Mouse (Mus musculus): ENCODE results near the gene Mfsd4b1. TPM values are rescaled to one million over a fixed set of nuclear protein-coding genes. Genes with fewer than 3 reads are reported as not detected.
"Not testable (repeated sequence)": the region's sequence is repeated elsewhere in the genome, so short reads cannot be mapped to it uniquely, and the experiment has no call there.

Gene Mfsd4b1
- polyA plus RNA-seq, 1 experiment from 2014 or later = 0.26 TPM

GRCm38 (mm10) chr10:40029610-40030009 is 4.5 kb upstream of the Mfsd4b1 start:
- Histone ChIP-seq H3K9me3 (no peaks in the 10 kb centered on the region), H3K4me3 (no peak overlapping the region), H3K36me3 (replicated peaks) (no peaks in the 10 kb centered on the region), H3K4me2 (no peak overlapping the region), H3K27me3 (replicated peaks) (no peaks in the 10 kb centered on the region), H3K27ac (no peak overlapping the region), H3K9ac (no peak overlapping the region), H3K4me1 (peaks cover 6% of the 10 kb centered on the region)
- ATAC-seq (replicated peaks) = no peak
- 83% methylated on average over 2 of the region's 2 CpGs for WGBS

GRCm38 (mm10) chr10:40028091-40028490 is 3.0 kb upstream of the Mfsd4b1 start:
- Histone ChIP-seq H3K27ac (no peak overlapping the region), H3K9ac (no peak overlapping the region), H3K36me3 (replicated peaks) (no peaks in the 10 kb centered on the region), H3K27me3 (replicated peaks) (no peaks in the 10 kb centered on the region), H3K4me1 (peaks cover 14% of the 10 kb centered on the region), H3K4me2 (no peak overlapping the region), H3K4me3 (no peak overlapping the region), H3K9me3 (no peaks in the 10 kb centered on the region)
- 85% methylated on average over 8 of the region's 8 CpGs for WGBS
- no peak for ATAC-seq (replicated peaks)

- Histone ChIP-seq H3K4me2 (no peak overlapping the region), H3K9me3 (no peaks in the 10 kb centered on the region), H3K4me3 (no peak overlapping the region), H3K9ac (no peak overlapping the region), H3K4me1 (peaks cover 14% of the 10 kb centered on the region), H3K27me3 (replicated peaks) (no peaks in the 10 kb centered on the region), H3K27ac (no peak overlapping the region), H3K36me3 (replicated peaks) (no peaks in the 10 kb centered on the region)
- ATAC-seq (replicated peaks) = no peak
- WGBS = 94% methylated on average over 5 of the region's 5 CpGs
Measured at GRCm38 (mm10) chr10:40026546-40026945, 1.5 kb upstream of the Mfsd4b1 start.

- H3K9me3 ChIP-seq = no peaks in the 10 kb centered on the region
- no peak for ATAC-seq (replicated peaks)
- peak overlapping the region; percentile 84 for H3K4me2 ChIP-seq
- H3K27me3 ChIP-seq (replicated peaks) = no peaks in the 10 kb centered on the region
- H3K4me1 ChIP-seq = peaks cover 14% of the 10 kb centered on the region
- 66% methylated on average over 8 of the region's 8 CpGs for WGBS
- peak overlapping the region; percentile 57 for H3K9ac ChIP-seq
- H3K27ac ChIP-seq = peak overlapping the region; percentile 93
- H3K36me3 ChIP-seq (replicated peaks) = no peaks in the 10 kb centered on the region
- H3K4me3 ChIP-seq = peak overlapping the region; percentile 76
Measured at GRCm38 (mm10) chr10:40025560-40025959, 492 bp upstream of the Mfsd4b1 start.

- Histone ChIP-seq H3K27me3 (replicated peaks) (no peaks in the 10 kb centered on the region), H3K4me1 (peaks cover 10% of the 10 kb centered on the region)
- 77% methylated on average over 2 of the region's 2 CpGs for WGBS
Measured at GRCm38 (mm10) chr10:40020401-40020800, 4.7 kb downstream of the Mfsd4b1 start.

GRCm38 (mm10) chr10:40019492-40019891 is 5.6 kb downstream of the Mfsd4b1 start:
- Histone ChIP-seq H3K36me3 (replicated peaks) (no peaks in the 10 kb centered on the region), H3K27ac (no peak overlapping the region), H3K4me1 (peaks cover 7% of the 10 kb centered on the region), H3K9me3 (no peaks in the 10 kb centered on the region), H3K4me3 (no peak overlapping the region), H3K4me2 (no peak overlapping the region), H3K9ac (no peak overlapping the region), H3K27me3 (replicated peaks) (no peaks in the 10 kb centered on the region)
- no peak for ATAC-seq (replicated peaks)
- 71% methylated on average over 3 of the region's 3 CpGs for WGBS

More at GRCm38 (mm10) chr10:40020401-40020800, 4.7 kb downstream of the Mfsd4b1 start:
- no peaks in the 10 kb centered on the region for H3K36me3 ChIP-seq (replicated peaks)
- H3K27ac ChIP-seq = no peak overlapping the region
- H3K9me3 ChIP-seq = no peaks in the 10 kb centered on the region
- H3K4me3 ChIP-seq = no peak overlapping the region
- no peak overlapping the region for H3K4me2 ChIP-seq
- ATAC-seq (replicated peaks) = no peak
- H3K9ac ChIP-seq = no peak overlapping the region

GRCm38 (mm10) chr10:40018261-40018860 is 6.7 kb downstream of the Mfsd4b1 start:
- no peak overlapping the region for H3K9ac ChIP-seq
- 83% methylated on average over 5 of the region's 5 CpGs for WGBS

GRCm38 (mm10) chr10:40009591-40009990 is 15.5 kb downstream of the Mfsd4b1 start:
- no peak overlapping the region for H3K4me2 ChIP-seq
- no peak for ATAC-seq (replicated peaks)
- H3K4me1 ChIP-seq = no peaks in the 10 kb centered on the region
- H3K36me3 ChIP-seq (replicated peaks) = no peaks in the 10 kb centered on the region
- H3K9ac ChIP-seq = no peak overlapping the region
- H3K9me3 ChIP-seq = no peaks in the 10 kb centered on the region
- H3K27ac ChIP-seq = no peak overlapping the region
- no peak overlapping the region for H3K4me3 ChIP-seq
- 87% methylated on average over 11 of the region's 11 CpGs for WGBS
- no peaks in the 10 kb centered on the region for H3K27me3 ChIP-seq (replicated peaks)

More at GRCm38 (mm10) chr10:40018261-40018860, 6.7 kb downstream of the Mfsd4b1 start:
- H3K27ac ChIP-seq = no peak overlapping the region
- H3K36me3 ChIP-seq (replicated peaks) = no peaks in the 10 kb centered on the region
- no peak overlapping the region for H3K4me3 ChIP-seq
- ATAC-seq (replicated peaks) = no peak
- H3K4me2 ChIP-seq = no peak overlapping the region
- H3K9me3 ChIP-seq = no peaks in the 10 kb centered on the region
- H3K4me1 ChIP-seq = no peaks in the 10 kb centered on the region
- H3K27me3 ChIP-seq (replicated peaks) = no peaks in the 10 kb centered on the region

GRCm38 (mm10) chr10:40008847-40009246 is 16.2 kb downstream of the Mfsd4b1 start:
- H3K4me3 ChIP-seq; H3K36me3 ChIP-seq (replicated peaks); H3K27me3 ChIP-seq (replicated peaks); H3K27ac ChIP-seq; ATAC-seq (replicated peaks); H3K9me3 ChIP-seq; H3K9ac ChIP-seq; H3K4me2 ChIP-seq; H3K4me1 ChIP-seq: not testable (repeated sequence)
- 83% methylated on average over 4 of the region's 4 CpGs for WGBS

- no peaks in the 10 kb centered on the region for H3K9me3 ChIP-seq
- no peak for ATAC-seq (replicated peaks)
- WGBS = 90% methylated on average over 4 of the region's 4 CpGs
- H3K4me2 ChIP-seq = no peak overlapping the region
- H3K27ac ChIP-seq = no peak overlapping the region
- H3K9ac ChIP-seq = no peak overlapping the region
- H3K27me3 ChIP-seq (replicated peaks) = no peaks in the 10 kb centered on the region
- no peaks in the 10 kb centered on the region for H3K36me3 ChIP-seq (replicated peaks)
- no peak overlapping the region for H3K4me3 ChIP-seq
- no peaks in the 10 kb centered on the region for H3K4me1 ChIP-seq
Measured at GRCm38 (mm10) chr10:40007953-40008352, 17.1 kb downstream of the Mfsd4b1 start.

GRCm38 (mm10) chr10:40006963-40007362 is 18.1 kb downstream of the Mfsd4b1 start:
- H3K9ac ChIP-seq = no peak overlapping the region
- H3K9me3 ChIP-seq = no peaks in the 10 kb centered on the region
- H3K4me3 ChIP-seq = no peak overlapping the region
- no peaks in the 10 kb centered on the region for H3K36me3 ChIP-seq (replicated peaks)
- no peaks in the 10 kb centered on the region for H3K4me1 ChIP-seq
- H3K27ac ChIP-seq = no peak overlapping the region
- no peak for ATAC-seq (replicated peaks)
- H3K4me2 ChIP-seq = no peak overlapping the region
- 48% methylated on average over 10 of the region's 10 CpGs for WGBS
- no peaks in the 10 kb centered on the region for H3K27me3 ChIP-seq (replicated peaks)

- ATAC-seq (replicated peaks) = no peak
- 90% methylated on average over 2 of the region's 2 CpGs for WGBS
- Histone ChIP-seq H3K9me3 (no peaks in the 10 kb centered on the region), H3K27ac (no peak overlapping the region), H3K4me2 (no peak overlapping the region), H3K4me3 (no peak overlapping the region), H3K9ac (no peak overlapping the region), H3K27me3 (replicated peaks) (no peaks in the 10 kb centered on the region), H3K4me1 (no peaks in the 10 kb centered on the region), H3K36me3 (replicated peaks) (no peaks in the 10 kb centered on the region)
Measured at GRCm38 (mm10) chr10:40000746-40001145, 24.3 kb downstream of the Mfsd4b1 start.

- Histone ChIP-seq H3K9me3 (no peaks in the 10 kb centered on the region), H3K27ac (no peak overlapping the region), H3K27me3 (replicated peaks) (no peaks in the 10 kb centered on the region), H3K4me1 (no peaks in the 10 kb centered on the region), H3K9ac (no peak overlapping the region), H3K4me2 (no peak overlapping the region), H3K36me3 (replicated peaks) (no peaks in the 10 kb centered on the region), H3K4me3 (no peak overlapping the region)
- no peak for ATAC-seq (replicated peaks)
- 74% methylated on average over 4 of the region's 4 CpGs for WGBS
Measured at GRCm38 (mm10) chr10:39991155-39991554, 33.9 kb downstream of the Mfsd4b1 start.
